In genomic region chr5:135868653-135869052, GRCm38 (mm10) we compare ENCODE assay signal across 9 mouse cellular contexts. TPM values are rescaled to one million over a fixed set of nuclear protein-coding genes. Genes with fewer than 3 reads are reported as not detected.
A peak's percentile ranks its signal among the peaks of the same experiment; 100 is the strongest.
DNase-seq lines count a peak whose midpoint lies in the region; ATAC-seq and TF ChIP-seq lines count a peak whose summit lies in the region.
"Had no signal": no experiment of that assay in that cellular context is flagged by ENCODE, and none has a peak within 500 bp of the region (broad histone marks: within the 10 kb centered on the region; RNA-seq: fewer than 3 reads in every experiment).

No protein-coding gene starts in this region.

- DNase-seq in lung, postnatal 10 days: no peak
- DNase-seq in stomach, postnatal 0 days (ENCODE audit: low spot score): no peak
- DNase-seq in left cerebral cortex, postnatal 10 days (ENCODE audit: extremely low spot score in 1 of 2, low spot score in 2 of 2): no peak
- DNase-seq in spleen, adult 18-20 months: no peak
- DNase-seq: kidney, adult 18-20 months had no signal

- no peak overlapping the region for H3K9ac ChIP-seq in lung, embryonic 16.5 days (ENCODE audit: low read length)
- peak overlapping the region; percentile 49; the same call in 1 of the 2 replicates for H3K9ac ChIP-seq in forebrain, embryonic 15.5 days (replicated peaks)
- H3K9ac ChIP-seq in limb, embryonic 13.5 days: no peak overlapping the region
- no peak overlapping the region for H3K9ac ChIP-seq in stomach, postnatal 0 days (ENCODE audit: low read length)

- TF ChIP-seq EP300 in stomach, postnatal 0 days (optimal IDR thresholded peaks at IDR 0.05): no peak

- H3K27ac ChIP-seq in lung, embryonic 16.5 days (ENCODE audit: low read length): no peak overlapping the region
- H3K27ac ChIP-seq in forebrain, embryonic 15.5 days (replicated peaks): no peak overlapping the region
- no peak overlapping the region for H3K27ac ChIP-seq in limb, embryonic 13.5 days
- no peak overlapping the region for H3K27ac ChIP-seq in stomach, postnatal 0 days (replicated peaks)

- H3K36me3 ChIP-seq in lung, embryonic 16.5 days (ENCODE audit: control insufficient read depth, insufficient read depth, low read length): no peaks in the 10 kb centered on the region
- no peaks in the 10 kb centered on the region for H3K36me3 ChIP-seq in forebrain, embryonic 15.5 days
- no peaks in the 10 kb centered on the region for H3K36me3 ChIP-seq in limb, embryonic 13.5 days
- H3K36me3 ChIP-seq in stomach, postnatal 0 days (ENCODE audit: control insufficient read depth, insufficient read depth, low read length): no peaks in the 10 kb centered on the region

- ATAC-seq in lung, embryonic 16.5 days (ENCODE audit: low read depth): peak; percentile 8; the same call in 1 of the 2 replicates
- no peak for ATAC-seq in forebrain, embryonic 15.5 days (replicated peaks)
- ATAC-seq in limb, embryonic 13.5 days (ENCODE audit: low FRiP score, low read depth): 0 out of 2 replicates have a peak, but pooled peaks have one; percentile 6
- ATAC-seq in stomach, postnatal 0 days (ENCODE audit: low FRiP score, low TSS enrichment): no peak

- no peak for TF ChIP-seq CTCF in stomach, postnatal 0 days (IDR thresholded peaks at IDR 0.05; ENCODE audit: low read depth)

- H3K4me1 ChIP-seq in lung, embryonic 16.5 days (replicated peaks; ENCODE audit: control insufficient read depth, insufficient read depth, low read length): peaks cover 15% of the 10 kb centered on the region
- peaks cover 17% of the 10 kb centered on the region for H3K4me1 ChIP-seq in forebrain, embryonic 15.5 days
- H3K4me1 ChIP-seq in limb, embryonic 13.5 days: peaks cover 17% of the 10 kb centered on the region
- no peaks in the 10 kb centered on the region for H3K4me1 ChIP-seq in stomach, postnatal 0 days (replicated peaks; ENCODE audit: control insufficient read depth, insufficient read depth)

- intact Hi-C loops in left cerebral cortex, postnatal 10 days (cut with DNase I): no loop called here

- H3K4me3 ChIP-seq in lung, embryonic 16.5 days (ENCODE audit: low read length): peak overlapping the region; percentile 54
- H3K4me3 ChIP-seq in forebrain, embryonic 15.5 days: peak overlapping the region; percentile 49
- H3K4me3 ChIP-seq in limb, embryonic 13.5 days: peak overlapping the region; percentile 52
- H3K4me3 ChIP-seq in stomach, postnatal 0 days (ENCODE audit: low read depth, low read length): peak overlapping the region; percentile 49

- H3K27me3 ChIP-seq in lung, embryonic 16.5 days (ENCODE audit: control insufficient read depth, insufficient read depth, low read depth, low read length): peaks cover 47% of the 10 kb centered on the region
- peaks cover 43% of the 10 kb centered on the region for H3K27me3 ChIP-seq in forebrain, embryonic 15.5 days
- H3K27me3 ChIP-seq in limb, embryonic 13.5 days: peaks cover 99% of the 10 kb centered on the region
- 0 out of 2 replicates have a peak, but pooled peaks cover 3% of the 10 kb centered on the region for H3K27me3 ChIP-seq in stomach, postnatal 0 days (ENCODE audit: control insufficient read depth, insufficient read depth, low read length)

- H3K4me2 ChIP-seq in lung, embryonic 16.5 days (ENCODE audit: low read depth, low read length): peak overlapping the region; percentile 94
- peak overlapping the region; percentile 91 for H3K4me2 ChIP-seq in forebrain, embryonic 15.5 days (replicated peaks)
- H3K4me2 ChIP-seq in limb, embryonic 13.5 days (replicated peaks): peak overlapping the region; percentile 90
- H3K4me2 ChIP-seq in stomach, postnatal 0 days (replicated peaks; ENCODE audit: low read depth): peak overlapping the region; percentile 80

- no peaks in the 10 kb centered on the region for H3K9me3 ChIP-seq in lung, embryonic 16.5 days (ENCODE audit: control insufficient read depth, low read length)
- no peaks in the 10 kb centered on the region for H3K9me3 ChIP-seq in forebrain, embryonic 15.5 days
- H3K9me3 ChIP-seq in limb, embryonic 13.5 days: no peaks in the 10 kb centered on the region
- H3K9me3 ChIP-seq in stomach, postnatal 0 days (ENCODE audit: control insufficient read depth, low read length): no peaks in the 10 kb centered on the region

- 4% methylated on average over 27 of the region's 27 CpGs for WGBS in lung, embryonic 16.5 days
- WGBS in forebrain, embryonic 15.5 days: 3% methylated on average over 27 of the region's 27 CpGs
- 2% methylated on average over 27 of the region's 27 CpGs for WGBS in limb, embryonic 13.5 days
- WGBS in stomach, postnatal 0 days: 4% methylated on average over 27 of the region's 27 CpGs

RNA-seq across cellular contexts. Expression of gene Hspb1, which starts 19.1 kb away (rescaled TPM):
- 126 and 127 TPM in 2 replicates for polyA plus RNA-seq in lung, embryonic 16.5 days (2015; fragmentation: Nextera tagmentation; extraction: Ambion mirVana)
- polyA plus RNA-seq in forebrain, embryonic 15.5 days (2015; fragmentation: Nextera tagmentation; extraction: Ambion mirVana): 6.2 and 6.5 TPM in 2 replicates
- polyA plus RNA-seq in limb, embryonic 13.5 days (2015; fragmentation: Nextera tagmentation; extraction: Ambion mirVana): 134 and 150 TPM in 2 replicates
- polyA plus RNA-seq in stomach, postnatal 0 days (2015; fragmentation: Nextera tagmentation; extraction: Ambion mirVana): 1,235 and 1,355 TPM in 2 replicates
- 1 to 10 TPM; 4.3 to 4.6 TPM for total RNA-seq in left cerebral cortex, postnatal 10 days (2021)
- total RNA-seq: megakaryocyte-erythroid progenitor cell, adult 5-6 weeks had no signal

Comparison
In these comparisons a context has a peak if more than half of its experiments do, and no peak if none do; other contexts are left out.
1. ATAC-seq: peak in lung, embryonic 16.5 days (single experiment) and limb, embryonic 13.5 days (single experiment); none in forebrain, embryonic 15.5 days (single experiment) and stomach, postnatal 0 days (single experiment).
2. RNA of gene Hspb1, which starts 19.1 kb away (polyA plus RNA-seq): 1,235 to 1,355 TPM in stomach, postnatal 0 days, 134 to 150 TPM in limb, embryonic 13.5 days and 126 to 127 TPM in lung, embryonic 16.5 days; 6.2 to 6.5 TPM in forebrain, embryonic 15.5 days; every median in the first group is over 10 times any median in the second.
3. Peak in every context shown above with its lines, with median percentiles within 50 percentile points of each other: H3K4me2 ChIP-seq and H3K4me3 ChIP-seq.